Mouse (Mus musculus): ENCODE measurements at regions not wholly inside any gene's neighbourhood (a gene's known extent, or its start where the extent isn't known, plus 50 kb on each side); places are given as distances from the start of the nearest gene placed in this dataset.

DNA sequence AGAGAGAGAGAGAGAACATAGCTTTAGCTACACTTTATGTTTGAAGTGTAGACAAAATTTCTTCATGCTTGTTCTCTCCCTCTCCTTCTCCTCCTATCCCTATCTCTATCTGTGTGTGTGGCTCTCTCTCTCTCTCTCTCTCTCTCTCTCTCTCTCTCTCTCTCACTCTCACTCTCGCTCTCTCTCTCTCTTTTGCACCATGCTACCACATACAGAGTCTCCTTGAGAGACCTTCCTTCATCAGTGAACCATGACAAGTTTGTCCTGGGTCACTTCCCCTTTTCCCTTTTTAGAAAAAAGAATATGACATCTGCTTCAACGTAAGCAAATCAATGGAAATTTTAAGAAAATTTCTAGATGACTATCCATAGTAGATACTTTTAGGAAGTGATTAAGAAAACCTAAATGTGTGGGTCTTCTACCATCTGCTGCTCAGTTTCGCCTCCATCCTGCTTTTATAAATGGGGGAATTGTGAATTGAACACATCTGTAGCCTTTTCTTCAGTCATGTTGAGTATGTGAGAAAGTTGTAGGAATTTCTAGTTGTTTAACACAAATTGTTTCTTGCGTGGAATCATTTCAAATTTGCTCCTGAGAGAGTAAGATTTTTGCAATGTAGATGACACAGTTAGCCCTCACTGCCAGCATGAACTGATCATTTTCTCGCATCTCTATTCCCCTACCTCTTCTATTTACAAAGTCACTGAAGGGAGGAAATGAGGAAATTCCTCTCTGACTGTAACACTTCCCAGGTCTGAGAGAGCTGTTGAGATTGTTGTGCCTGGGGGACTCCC lies 91.3 kb downstream of the A730009L09Rik start:
- no peak overlapping the region for H3K4me3 ChIP-seq (ENCODE audit: low read depth, low read length)
- no peaks in the 10 kb centered on the region for H3K4me1 ChIP-seq (ENCODE audit: control insufficient read depth, insufficient read depth, low read length)
- no peak overlapping the region for H3K9ac ChIP-seq (ENCODE audit: low read length)
- ATAC-seq: no peak
- WGBS: 85% methylated on average over 5 of the region's 5 CpGs
- no peak for DNase-seq (ENCODE audit: low spot score)
- no peaks in the 10 kb centered on the region for H3K9me3 ChIP-seq (replicated peaks; ENCODE audit: control insufficient read depth, low read length)
- H3K27ac ChIP-seq (ENCODE audit: low read depth, low read length): no peak overlapping the region
- H3K4me2 ChIP-seq (ENCODE audit: low read length): no peak overlapping the region
- H3K36me3 ChIP-seq (ENCODE audit: control insufficient read depth, insufficient read depth, low read length): no peaks in the 10 kb centered on the region
- H3K27me3 ChIP-seq (replicated peaks; ENCODE audit: control insufficient read depth, insufficient read depth, low read length): no peaks in the 10 kb centered on the region

- ATAC-seq: no peak
- no peak overlapping the region for H3K9ac ChIP-seq (ENCODE audit: low read length)
- WGBS: 76% methylated on average over 2 of the region's 2 CpGs
- no peak overlapping the region for H3K4me3 ChIP-seq (ENCODE audit: low read depth, low read length)
- no peaks in the 10 kb centered on the region for H3K9me3 ChIP-seq (replicated peaks; ENCODE audit: control insufficient read depth, low read length)
- H3K4me2 ChIP-seq (ENCODE audit: low read length): no peak overlapping the region
- DNase-seq (ENCODE audit: low spot score): no peak
- no peaks in the 10 kb centered on the region for H3K36me3 ChIP-seq (ENCODE audit: control insufficient read depth, insufficient read depth, low read length)
- no peak overlapping the region for H3K27ac ChIP-seq (ENCODE audit: low read depth, low read length)
- no peaks in the 10 kb centered on the region for H3K27me3 ChIP-seq (replicated peaks; ENCODE audit: control insufficient read depth, insufficient read depth, low read length)
- H3K4me1 ChIP-seq (ENCODE audit: control insufficient read depth, insufficient read depth, low read length): no peaks in the 10 kb centered on the region
Observed at GRCm38 (mm10) chr16:84606804-84607095, 91.8 kb downstream of the A730009L09Rik start.

GRCm38 (mm10) chr16:84607503-84607902 lies 92.6 kb downstream of the A730009L09Rik start:
- H3K4me3 ChIP-seq (ENCODE audit: low read depth, low read length): no peak overlapping the region
- ATAC-seq: no peak
- no peak overlapping the region for H3K27ac ChIP-seq (ENCODE audit: low read depth, low read length)
- H3K27me3 ChIP-seq (replicated peaks; ENCODE audit: control insufficient read depth, insufficient read depth, low read length): no peaks in the 10 kb centered on the region
- H3K9me3 ChIP-seq (replicated peaks; ENCODE audit: control insufficient read depth, low read length): no peaks in the 10 kb centered on the region
- no peaks in the 10 kb centered on the region for H3K36me3 ChIP-seq (ENCODE audit: control insufficient read depth, insufficient read depth, low read length)
- WGBS: 84% methylated on average over 6 of the region's 6 CpGs
- H3K9ac ChIP-seq (ENCODE audit: low read length): no peak overlapping the region
- no peak overlapping the region for H3K4me2 ChIP-seq (ENCODE audit: low read length)
- no peaks in the 10 kb centered on the region for H3K4me1 ChIP-seq (ENCODE audit: control insufficient read depth, insufficient read depth, low read length)
- DNase-seq (ENCODE audit: low spot score): no peak

- no peaks in the 10 kb centered on the region for H3K9me3 ChIP-seq (replicated peaks; ENCODE audit: control insufficient read depth, low read length)
- no peak for DNase-seq (ENCODE audit: low spot score)
- ATAC-seq: no peak
- H3K36me3 ChIP-seq (ENCODE audit: control insufficient read depth, insufficient read depth, low read length): no peaks in the 10 kb centered on the region
- H3K4me2 ChIP-seq (ENCODE audit: low read length): no peak overlapping the region
- no peaks in the 10 kb centered on the region for H3K4me1 ChIP-seq (ENCODE audit: control insufficient read depth, insufficient read depth, low read length)
- no peak overlapping the region for H3K4me3 ChIP-seq (ENCODE audit: low read depth, low read length)
- no peak overlapping the region for H3K9ac ChIP-seq (ENCODE audit: low read length)
- WGBS: 86% methylated on average over 7 of the region's 7 CpGs
- no peak overlapping the region for H3K27ac ChIP-seq (ENCODE audit: low read depth, low read length)
- H3K27me3 ChIP-seq (replicated peaks; ENCODE audit: control insufficient read depth, insufficient read depth, low read length): no peaks in the 10 kb centered on the region
Observed at GRCm38 (mm10) chr16:84615683-84616082, 100.8 kb downstream of the A730009L09Rik start.

DNA sequence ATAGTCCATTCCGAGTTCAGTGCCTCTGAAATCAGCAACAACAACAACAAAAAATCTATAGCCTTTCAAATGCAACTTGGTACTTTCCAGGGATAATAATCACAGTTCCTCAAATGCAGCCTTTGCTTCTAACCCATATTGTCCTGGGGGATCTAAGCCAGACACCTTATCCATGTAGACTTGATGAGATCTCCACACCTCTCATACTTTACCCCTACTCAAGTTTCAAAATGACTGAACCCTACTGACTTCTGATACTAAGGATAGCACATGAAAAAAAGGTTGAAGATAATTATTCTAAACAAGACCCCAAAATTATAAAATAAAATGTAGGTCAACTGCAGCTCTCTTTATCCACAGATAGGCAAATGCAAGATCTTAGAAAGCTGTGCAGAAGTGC lies 101.2 kb downstream of the A730009L09Rik start:
- H3K4me3 ChIP-seq (ENCODE audit: low read depth, low read length): no peak overlapping the region
- H3K4me1 ChIP-seq (ENCODE audit: control insufficient read depth, insufficient read depth, low read length): no peaks in the 10 kb centered on the region
- no peak for DNase-seq (ENCODE audit: low spot score)
- no peak overlapping the region for H3K4me2 ChIP-seq (ENCODE audit: low read length)
- no peaks in the 10 kb centered on the region for H3K36me3 ChIP-seq (ENCODE audit: control insufficient read depth, insufficient read depth, low read length)
- no peak overlapping the region for H3K27ac ChIP-seq (ENCODE audit: low read depth, low read length)
- 75% methylated on average over 1 of the region's 1 CpGs for WGBS
- no peaks in the 10 kb centered on the region for H3K9me3 ChIP-seq (replicated peaks; ENCODE audit: control insufficient read depth, low read length)
- H3K27me3 ChIP-seq (replicated peaks; ENCODE audit: control insufficient read depth, insufficient read depth, low read length): no peaks in the 10 kb centered on the region
- no peak overlapping the region for H3K9ac ChIP-seq (ENCODE audit: low read length)
- no peak for ATAC-seq

DNA sequence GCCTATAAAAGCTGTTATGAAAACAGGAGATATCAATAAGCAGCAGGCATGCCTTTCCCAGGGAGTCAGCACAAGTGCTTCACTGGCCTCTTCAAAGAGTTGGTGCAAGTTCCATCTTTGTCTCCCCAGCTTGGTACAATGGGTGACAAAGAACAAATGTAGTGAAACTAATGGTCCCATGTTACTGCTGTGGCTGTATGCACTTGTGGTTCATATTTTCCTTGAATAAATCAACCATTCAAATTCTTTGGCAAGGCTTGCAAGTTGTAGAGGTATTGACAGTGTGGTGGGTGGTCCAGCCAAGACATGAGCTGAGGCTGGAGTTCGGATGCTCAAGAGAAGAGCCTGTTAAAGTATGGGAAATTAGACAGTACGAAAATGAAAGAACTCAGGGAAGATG lies 103.5 kb downstream of the A730009L09Rik start:
- 80% methylated on average over 2 of the region's 2 CpGs for WGBS
- Histone ChIP-seq H3K9ac (ENCODE audit: low read length) (no peak overlapping the region), H3K27ac (ENCODE audit: low read depth, low read length) (no peak overlapping the region), H3K4me2 (ENCODE audit: low read length) (no peak overlapping the region), H3K4me3 (ENCODE audit: low read depth, low read length) (no peak overlapping the region), H3K4me1 (ENCODE audit: control insufficient read depth, insufficient read depth, low read length) (no peaks in the 10 kb centered on the region), H3K27me3 (replicated peaks; ENCODE audit: control insufficient read depth, insufficient read depth, low read length) (no peaks in the 10 kb centered on the region), H3K9me3 (replicated peaks; ENCODE audit: control insufficient read depth, low read length) (no peaks in the 10 kb centered on the region), H3K36me3 (ENCODE audit: control insufficient read depth, insufficient read depth, low read length) (no peaks in the 10 kb centered on the region)
- DNase-seq (ENCODE audit: low spot score) (no peak), ATAC-seq (no peak)

- H3K27me3 ChIP-seq (replicated peaks; ENCODE audit: control insufficient read depth, insufficient read depth, low read length): no peaks in the 10 kb centered on the region
- H3K4me2 ChIP-seq (ENCODE audit: low read length): no peak overlapping the region
- no peak overlapping the region for H3K4me3 ChIP-seq (ENCODE audit: low read depth, low read length)
- DNase-seq (ENCODE audit: low spot score): no peak
- WGBS: 97% methylated on average over 2 of the region's 2 CpGs
- H3K9me3 ChIP-seq (replicated peaks; ENCODE audit: control insufficient read depth, low read length): no peaks in the 10 kb centered on the region
- H3K36me3 ChIP-seq (ENCODE audit: control insufficient read depth, insufficient read depth, low read length): no peaks in the 10 kb centered on the region
- H3K4me1 ChIP-seq (ENCODE audit: control insufficient read depth, insufficient read depth, low read length): no peaks in the 10 kb centered on the region
- ATAC-seq: no peak
- H3K9ac ChIP-seq (ENCODE audit: low read length): no peak overlapping the region
- H3K27ac ChIP-seq (ENCODE audit: low read depth, low read length): no peak overlapping the region
Observed at GRCm38 (mm10) chr16:84619876-84620275, 105.0 kb downstream of the A730009L09Rik start.

- ATAC-seq: no peak
- Histone ChIP-seq H3K36me3 (ENCODE audit: control insufficient read depth, insufficient read depth, low read length) (no peaks in the 10 kb centered on the region), H3K9me3 (replicated peaks; ENCODE audit: control insufficient read depth, low read length) (no peaks in the 10 kb centered on the region), H3K4me3 (ENCODE audit: low read depth, low read length) (no peak overlapping the region), H3K27ac (ENCODE audit: low read depth, low read length) (no peak overlapping the region), H3K27me3 (replicated peaks; ENCODE audit: control insufficient read depth, insufficient read depth, low read length) (no peaks in the 10 kb centered on the region), H3K4me1 (ENCODE audit: control insufficient read depth, insufficient read depth, low read length) (no peaks in the 10 kb centered on the region), H3K4me2 (ENCODE audit: low read length) (no peak overlapping the region), H3K9ac (ENCODE audit: low read length) (no peak overlapping the region)
- WGBS: no CpG with 5 or more reads among the region's 1 CpGs
- DNase-seq (ENCODE audit: low spot score): no peak
Observed at GRCm38 (mm10) chr16:84620861-84621260, 105.9 kb downstream of the A730009L09Rik start.

DNA sequence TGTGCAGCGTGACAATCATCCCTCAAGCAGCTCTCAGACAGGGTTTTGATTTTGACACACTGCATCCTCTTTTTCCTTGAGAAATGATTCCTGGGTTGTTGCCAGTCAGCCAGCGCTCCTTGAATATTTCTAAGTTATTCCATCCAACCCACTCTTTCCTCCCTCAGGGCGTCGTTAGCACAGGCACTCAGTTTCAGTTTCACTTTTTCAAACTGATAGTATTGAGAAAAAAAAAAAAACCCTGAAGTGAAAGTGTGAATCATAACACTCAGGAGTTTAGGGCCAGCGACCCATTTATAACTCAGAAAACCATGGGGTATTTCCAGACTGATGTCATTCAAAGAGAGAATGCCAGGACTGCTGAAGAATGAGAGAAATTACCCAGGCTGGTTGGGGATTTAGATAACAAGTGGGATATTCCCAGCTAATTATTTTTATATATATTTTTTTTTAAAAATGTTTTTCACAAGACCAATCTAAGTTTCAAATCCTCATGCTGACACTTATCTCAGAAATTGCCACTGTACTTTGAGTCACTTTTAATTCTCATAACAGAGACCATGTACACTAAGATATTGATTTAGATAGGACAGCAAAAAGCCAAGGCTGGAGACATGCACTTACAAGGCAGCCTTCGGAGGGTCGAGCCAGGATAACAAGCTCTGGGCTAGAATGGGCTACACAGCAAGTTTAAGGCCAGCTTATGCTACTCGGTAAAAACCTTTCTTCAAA lies 106.5 kb downstream of the A730009L09Rik start:
- Histone ChIP-seq H3K9me3 (replicated peaks; ENCODE audit: control insufficient read depth, low read length) (no peaks in the 10 kb centered on the region), H3K4me2 (ENCODE audit: low read length) (no peak overlapping the region), H3K9ac (ENCODE audit: low read length) (no peak overlapping the region), H3K27ac (ENCODE audit: low read depth, low read length) (no peak overlapping the region), H3K27me3 (replicated peaks; ENCODE audit: control insufficient read depth, insufficient read depth, low read length) (no peaks in the 10 kb centered on the region), H3K4me3 (ENCODE audit: low read depth, low read length) (no peak overlapping the region), H3K4me1 (ENCODE audit: control insufficient read depth, insufficient read depth, low read length) (no peaks in the 10 kb centered on the region), H3K36me3 (ENCODE audit: control insufficient read depth, insufficient read depth, low read length) (no peaks in the 10 kb centered on the region)
- WGBS: 49% methylated on average over 8 of the region's 8 CpGs
- peak; percentile 50 for DNase-seq (ENCODE audit: low spot score)
- peak; percentile 34; the same call in 1 of the 2 replicates for ATAC-seq

All from forebrain, embryonic 14.5 days (tissue).